Mouse (Mus musculus): ENCODE measurements around the gene Nomo1.
A peak's percentile ranks its signal among the peaks of the same experiment; 100 is the strongest.

The Nomo1 gene

GRCm38 (mm10) chr7:46103771-46104170 lies 70.3 kb downstream of the Nomo1 start:
- peak; percentile 81 to 84 for DNase-seq

- DNase-seq, result peak; percentile 93 to 95
Measured at GRCm38 (mm10) chr7:46104256-46104915, 70.9 kb downstream of the Nomo1 start.

- peak; percentile 65 to 66 for DNase-seq
Measured at GRCm38 (mm10) chr7:46105484-46105883, 72.0 kb downstream of the Nomo1 start.

- DNase-seq, result no peak
Measured at GRCm38 (mm10) chr7:46110079-46110478, 76.6 kb downstream of the Nomo1 start.

GRCm38 (mm10) chr7:46111212-46111817 lies 77.8 kb downstream of the Nomo1 start:
- no peak for DNase-seq

- no peak for DNase-seq
Measured at GRCm38 (mm10) chr7:46111938-46112337, 78.4 kb downstream of the Nomo1 start.

GRCm38 (mm10) chr7:46113435-46113834 lies 79.9 kb downstream of the Nomo1 start:
- DNase-seq, result peak; percentile 81 to 82

- peak; percentile 68 to 71 for DNase-seq
Measured at GRCm38 (mm10) chr7:46116118-46116581, 82.7 kb downstream of the Nomo1 start.

- no peak for DNase-seq
Measured at GRCm38 (mm10) chr7:46117035-46117434, 83.5 kb downstream of the Nomo1 start.

- DNase-seq, result peak in 1 of 2 experiments; percentile 60
Measured at GRCm38 (mm10) chr7:46122964-46123363, 89.5 kb downstream of the Nomo1 start.

- DNase-seq, result peak in 1 of 2 experiments; percentile 22
Measured at GRCm38 (mm10) chr7:46124460-46124859, 91.0 kb downstream of the Nomo1 start.

- DNase-seq, result peak; percentile 10 to 11
Measured at GRCm38 (mm10) chr7:46125340-46125739, 91.8 kb downstream of the Nomo1 start.

- no peak for DNase-seq
Measured at GRCm38 (mm10) chr7:46128196-46128595, 94.7 kb downstream of the Nomo1 start.

GRCm38 (mm10) chr7:46129463-46130179 lies 96.1 kb downstream of the Nomo1 start:
- DNase-seq, result no peak

- DNase-seq, result no peak
Measured at GRCm38 (mm10) chr7:46130723-46131122, 97.2 kb downstream of the Nomo1 start.

GRCm38 (mm10) chr7:46131266-46131665 lies 97.8 kb downstream of the Nomo1 start:
- no peak for DNase-seq

GRCm38 (mm10) chr7:46131806-46132205 lies 98.3 kb downstream of the Nomo1 start:
- no peak for DNase-seq

- DNase-seq, result no peak
Measured at GRCm38 (mm10) chr7:46132229-46132628, 98.7 kb downstream of the Nomo1 start.
